Mouse (Mus musculus) urinary bladder, adult 2 months (tissue): ENCODE results near the gene Kcnk5. TPM values are rescaled to one million over a fixed set of nuclear protein-coding genes. Genes with fewer than 3 reads are reported as not detected.
A peak's percentile ranks its signal among the peaks of the same experiment; 100 is the strongest.

Source experiments
- DNase-seq: peaks from one replicate; pipeline ENCODE4 v3.0.0; 2022; ENCODE audit warnings: low spot score
- polyA plus RNA-seq: library from polyadenylated mRNA; depleted of rRNA; stranded (reverse); fragments of >200 nt; gene quantifications from 2 replicates; pipeline ENCODE4 v1.2.3, GENCODE M21; 2012

Kcnk5 gene
- polyA plus RNA-seq, 1 experiment, result 4.6 TPM

- no peak for DNase-seq
Measured at GRCm38 (mm10) chr14:20168054-20168453, 13.6 kb downstream of the Kcnk5 start.

GRCm38 (mm10) chr14:20165413-20165812, 16.2 kb downstream of the Kcnk5 start:
- no peak for DNase-seq

GRCm38 (mm10) chr14:20164438-20164837, 17.2 kb downstream of the Kcnk5 start:
- no peak for DNase-seq

GRCm38 (mm10) chr14:20162686-20163085, 18.9 kb downstream of the Kcnk5 start:
- DNase-seq, result no peak

- DNase-seq, result no peak
Measured at GRCm38 (mm10) chr14:20158727-20159681, 22.6 kb downstream of the Kcnk5 start.

GRCm38 (mm10) chr14:20157595-20157994, 24.0 kb downstream of the Kcnk5 start:
- no peak for DNase-seq

GRCm38 (mm10) chr14:20155718-20156117, 25.9 kb downstream of the Kcnk5 start:
- DNase-seq, result no peak

- DNase-seq, result no peak
Measured at GRCm38 (mm10) chr14:20154937-20155336, 26.7 kb downstream of the Kcnk5 start.

- DNase-seq, result no peak
Measured at GRCm38 (mm10) chr14:20154245-20154644, 27.4 kb downstream of the Kcnk5 start.

GRCm38 (mm10) chr14:20149127-20150080, 32.2 kb downstream of the Kcnk5 start:
- no peak for DNase-seq

GRCm38 (mm10) chr14:20148514-20148913, 33.1 kb downstream of the Kcnk5 start:
- no peak for DNase-seq

- no peak for DNase-seq
Measured at GRCm38 (mm10) chr14:20147854-20148253, 33.8 kb downstream of the Kcnk5 start.

- DNase-seq, result no peak
Measured at GRCm38 (mm10) chr14:20144093-20144492, 37.5 kb downstream of the Kcnk5 start.

GRCm38 (mm10) chr14:20138484-20139355, 42.9 kb downstream of the Kcnk5 start, which contains the start of gene Saysd1:
Gene Saysd1 (minus strand): TSS chr14:20138534.
- no peak for DNase-seq

- peak; percentile 18 for DNase-seq
Measured at GRCm38 (mm10) chr14:20134965-20135671, 46.5 kb downstream of the Kcnk5 start.

GRCm38 (mm10) chr14:20128162-20128561, 53.4 kb downstream of the Kcnk5 start:
- DNase-seq, result no peak

- DNase-seq, result no peak
Measured at GRCm38 (mm10) chr14:20127406-20128087, 54.1 kb downstream of the Kcnk5 start.

GRCm38 (mm10) chr14:20120868-20121267, 60.7 kb downstream of the Kcnk5 start:
- no peak for DNase-seq

- DNase-seq, result no peak
Measured at GRCm38 (mm10) chr14:20120012-20120411, 61.6 kb downstream of the Kcnk5 start.

GRCm38 (mm10) chr14:20116149-20116605, 65.4 kb downstream of the Kcnk5 start:
- DNase-seq, result no peak
